Mouse (Mus musculus) limb, embryonic 12.5 days (tissue): ENCODE measurements around the gene Ndst2. TPM values are rescaled to one million over a fixed set of nuclear protein-coding genes. Genes with fewer than 3 reads are reported as not detected.

Experiments
- ATAC-seq: fragments of 200-750 bp; cut with Nextera tagmentation; 2 replicates; pipeline ENCODE4 v1.8.0; 2017; ENCODE audit warnings: low read depth, moderate TSS enrichment; ENCODE audit not compliant: insufficient number of reproducible peaks, insufficient read depth, low FRiP score, low TSS enrichment
- H3K27ac ChIP-seq: fragments of 300-500 bp; sonication (generic); 2 replicates; pipeline ENCODE4 v1.5.1; 2016; ENCODE audit warnings: mild to moderate bottlenecking, moderate library complexity
- H3K27me3 ChIP-seq: fragments of 300-500 bp; sonication (generic); 2 replicates; pipeline ENCODE4 v1.6.1; 2016; ENCODE audit warnings: mild to moderate bottlenecking, moderate library complexity
- H3K36me3 ChIP-seq: fragments of 300-500 bp; sonication (generic); 2 replicates; pipeline ENCODE4 v1.6.1; 2016; ENCODE audit warnings: mild to moderate bottlenecking, moderate library complexity
- H3K4me1 ChIP-seq: fragments of 300-500 bp; sonication (generic); replicated peaks from 2 replicates; pipeline ENCODE4 v1.6.1; 2016
- H3K4me2 ChIP-seq: fragments of 300-500 bp; sonication (generic); 2 replicates; pipeline ENCODE4 v1.6.1; 2016; ENCODE audit warnings: mild to moderate bottlenecking, moderate library complexity
- H3K4me3 ChIP-seq: fragments of 300-500 bp; sonication (generic); replicated peaks from 2 replicates; pipeline ENCODE4 v1.5.1; 2016; ENCODE audit warnings: mild to moderate bottlenecking
- H3K9ac ChIP-seq: fragments of 300-500 bp; sonication (generic); replicated peaks from 2 replicates; pipeline ENCODE4 v1.6.1; 2016; ENCODE audit warnings: mild to moderate bottlenecking, moderate library complexity
- H3K9me3 ChIP-seq: fragments of 300-500 bp; sonication (generic); 2 replicates; pipeline ENCODE4 v1.6.1; 2016; ENCODE audit warnings: mild to moderate bottlenecking, moderate library complexity
- WGBS: fragments of 180-500 bp; shearing (Covaris S2); methylation state at CpG from one replicate; pipeline ENCODE4 v1.1.7; 2016; 5-methylcytosine and 5-hydroxymethylcytosine counted together
- microRNA-seq: library from miRNA; unstranded; fragments of <30 nt; microRNA quantifications from one replicate; pipeline ENCODE4, GENCODE M21; 2017
- polyA plus RNA-seq: library from polyadenylated mRNA; unstranded; fragments of >200 nt; fragmentation: Nextera tagmentation; extraction: Ambion mirVana; gene quantifications from 2 replicates; pipeline ENCODE4 v1.2.1, GENCODE M21; 2016

Gene Ndst2
- polyA plus RNA-seq, 1 experiment from 2014 or later = 29.6 TPM

DNA sequence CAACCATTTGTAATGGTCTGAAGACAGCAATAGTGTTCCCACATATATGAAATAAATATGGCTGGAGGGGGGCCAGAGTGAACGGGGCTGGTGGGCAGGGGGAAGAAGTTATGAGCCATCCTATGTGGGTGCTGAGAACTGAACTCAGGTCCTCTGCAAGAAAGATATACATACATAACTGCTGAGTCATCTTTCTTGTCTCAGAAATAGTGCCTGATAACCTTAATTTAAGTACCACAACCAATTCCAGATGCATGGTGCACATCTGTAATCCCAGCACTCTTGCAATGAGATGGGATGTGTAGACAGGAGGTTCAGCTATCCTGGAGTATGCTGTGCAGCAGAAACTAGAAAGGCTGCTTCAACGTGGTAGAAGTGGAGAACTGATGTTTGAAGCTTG, 52.6 kb downstream of the Ndst2 start:
- Histone ChIP-seq H3K27me3 (no peaks in the 10 kb centered on the region), H3K36me3 (peaks cover 99% of the 10 kb centered on the region), H3K4me2 (no peak overlapping the region), H3K9ac (no peak overlapping the region), H3K4me1 (no peaks in the 10 kb centered on the region), H3K4me3 (no peak overlapping the region), H3K9me3 (no peaks in the 10 kb centered on the region), H3K27ac (no peak overlapping the region)
- 93% methylated on average over 2 of the region's 2 CpGs for WGBS
- ATAC-seq = no peak

DNA sequence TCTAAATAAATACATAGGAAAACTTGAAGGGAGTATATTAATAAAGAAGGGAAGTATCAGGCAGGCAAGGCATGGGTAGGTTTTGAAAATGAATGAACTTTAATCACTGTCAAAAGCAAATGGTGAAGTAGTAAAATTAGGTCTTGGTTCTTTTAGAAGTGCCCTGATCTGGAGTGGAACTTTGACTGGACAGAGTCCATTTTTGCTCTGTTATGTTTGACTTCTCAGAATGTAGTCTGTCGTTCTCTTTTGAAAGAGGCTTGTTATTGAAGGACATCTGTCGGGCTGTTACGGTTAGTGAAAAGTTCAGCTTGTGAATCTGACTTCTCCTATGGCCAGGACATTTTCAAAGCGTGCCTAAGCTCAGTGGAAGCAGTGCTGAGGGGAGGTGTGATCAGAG, 56.5 kb downstream of the Ndst2 start:
- H3K27ac ChIP-seq = no peak overlapping the region
- peaks cover 72% of the 10 kb centered on the region for H3K36me3 ChIP-seq
- no peak overlapping the region for H3K4me2 ChIP-seq
- no peaks in the 10 kb centered on the region for H3K9me3 ChIP-seq
- WGBS = 95% methylated on average over 4 of the region's 4 CpGs
- no peak for ATAC-seq
- H3K4me3 ChIP-seq = no peak overlapping the region
- H3K27me3 ChIP-seq = no peaks in the 10 kb centered on the region
- no peak overlapping the region for H3K9ac ChIP-seq
- peaks cover 14% of the 10 kb centered on the region for H3K4me1 ChIP-seq

- peak; percentile 91 for ATAC-seq
- peaks cover 8% of the 10 kb centered on the region; the same call in 1 of the 2 replicates for H3K27me3 ChIP-seq
- peak within 1 kb of the TSS; percentile 91 for H3K27ac ChIP-seq
- H3K36me3 ChIP-seq = peaks cover 36% of the 10 kb centered on the region
- 1% methylated on average over 43 of the region's 43 CpGs for WGBS
- H3K4me3 ChIP-seq = peak within 1 kb of the TSS; percentile 75
- peak within 1 kb of the TSS; percentile 87 for H3K4me2 ChIP-seq
- H3K4me1 ChIP-seq = peaks cover 14% of the 10 kb centered on the region
- no peaks in the 10 kb centered on the region for H3K9me3 ChIP-seq
- peak within 1 kb of the TSS; percentile 78 for H3K9ac ChIP-seq
These were observed 60.1 kb downstream of the Ndst2 start, which contains the start of gene Sec24c for GRCm38 (mm10) chr14:20674064-20674833. Gene Sec24c, plus strand, starts transcription at chr14:20674308.

- peak overlapping the region; percentile 42; the same call in 1 of the 2 replicates for H3K9ac ChIP-seq
- peak overlapping the region; percentile 87 for H3K4me2 ChIP-seq
- H3K27ac ChIP-seq = peak overlapping the region; percentile 89
- H3K4me3 ChIP-seq = peak overlapping the region; percentile 75
- H3K9me3 ChIP-seq = no peaks in the 10 kb centered on the region
- H3K27me3 ChIP-seq = peaks cover 10% of the 10 kb centered on the region; the same call in 1 of the 2 replicates
- H3K4me1 ChIP-seq = peaks cover 14% of the 10 kb centered on the region
- ATAC-seq = 0 out of 2 replicates have a peak, but pooled peaks have one; percentile 12
- peaks cover 31% of the 10 kb centered on the region for H3K36me3 ChIP-seq
- 10% methylated on average over 13 of the region's 13 CpGs for WGBS
These were observed 60.7 kb downstream of the Ndst2 start for GRCm38 (mm10) chr14:20673735-20674063.

Small RNAs within 50 kb of the gene (microRNA-seq; reads per million reads assigned to microRNA genes)
- 1.4 reads per million for gene Mir6946

Other genes starting within 250 kb of the Ndst2 start
- 1.3 and 1.4 TPM in 2 replicates for gene Mss51, start 237.7 kb downstream of the Ndst2 start, polyA plus RNA-seq
- gene Ppp3cb, start 188.0 kb downstream of the Ndst2 start, polyA plus RNA-seq = 56.9 and 62.5 TPM in 2 replicates
- gene Usp54, start 93.5 kb downstream of the Ndst2 start, polyA plus RNA-seq = 11.4 and 13.7 TPM in 2 replicates
- gene Myoz1, start 78.0 kb downstream of the Ndst2 start, polyA plus RNA-seq = 1.3 and 1.5 TPM in 2 replicates
- gene Synpo2l, start 66.2 kb downstream of the Ndst2 start, polyA plus RNA-seq = 11.7 and 14.2 TPM in 2 replicates
- gene Sec24c, start 60.3 kb downstream of the Ndst2 start, polyA plus RNA-seq = 77.2 and 91.2 TPM in 2 replicates
- gene Fut11, start 39.6 kb downstream of the Ndst2 start, polyA plus RNA-seq = 24.9 and 27.2 TPM in 2 replicates
- 243 and 264 TPM in 2 replicates for gene Chchd1, start 31.6 kb downstream of the Ndst2 start, polyA plus RNA-seq
- 37.5 and 43.6 TPM in 2 replicates for gene Zswim8, start 27.0 kb downstream of the Ndst2 start, polyA plus RNA-seq
- gene Camk2g, start 59.5 kb upstream of the Ndst2 start, polyA plus RNA-seq = 59.0 and 67.8 TPM in 2 replicates
- 0.64 and 0.68 TPM in 2 replicates for gene Plau, start 102.1 kb upstream of the Ndst2 start, polyA plus RNA-seq
- gene Vcl, start 194.8 kb upstream of the Ndst2 start, polyA plus RNA-seq = 51.1 and 55.4 TPM in 2 replicates